Mouse (Mus musculus) embryonic facial prominence, embryonic 15.5 days (tissue): ENCODE data around the gene Fmo2. TPM values are rescaled to one million over a fixed set of nuclear protein-coding genes. Genes with fewer than 3 reads are reported as not detected.

Experiments used
- ATAC-seq: fragments of 200-750 bp; cut with Nextera tagmentation; 2 replicates; pipeline ENCODE4 v1.8.0; 2017; ENCODE audit warnings: low read depth, moderate TSS enrichment; ENCODE audit not compliant: insufficient number of reproducible peaks, low FRiP score, low TSS enrichment
- H3K27ac ChIP-seq: fragments of 300-500 bp; sonication (generic); replicated peaks from 2 replicates; pipeline ENCODE4 v1.5.1; 2015; ENCODE audit warnings: mild to moderate bottlenecking, inconsistent platforms
- H3K27me3 ChIP-seq: fragments of 300-500 bp; sonication (generic); 2 replicates; pipeline ENCODE4 v1.6.1; 2015; ENCODE audit warnings: inconsistent platforms
- H3K36me3 ChIP-seq: fragments of 300-500 bp; sonication (generic); 2 replicates; pipeline ENCODE4 v1.6.1; 2015; ENCODE audit warnings: mild to moderate bottlenecking, inconsistent platforms
- H3K4me1 ChIP-seq: fragments of 300-500 bp; sonication (generic); 2 replicates; pipeline ENCODE4 v1.6.1; 2015; ENCODE audit warnings: inconsistent platforms
- H3K4me2 ChIP-seq: fragments of 300-500 bp; sonication (generic); replicated peaks from 2 replicates; pipeline ENCODE4 v1.6.1; 2015; ENCODE audit warnings: mild to moderate bottlenecking, inconsistent platforms
- H3K4me3 ChIP-seq: fragments of 300-500 bp; sonication (generic); replicated peaks from 2 replicates; pipeline ENCODE4 v1.5.1; 2015; ENCODE audit warnings: mild to moderate bottlenecking, inconsistent platforms
- H3K9ac ChIP-seq: fragments of 300-500 bp; sonication (generic); 2 replicates; pipeline ENCODE4 v1.6.1; 2015; ENCODE audit warnings: inconsistent platforms
- H3K9me3 ChIP-seq: fragments of 300-500 bp; sonication (generic); replicated peaks from 2 replicates; pipeline ENCODE4 v1.6.1; 2016; ENCODE audit warnings: inconsistent platforms
- WGBS: fragments of 180-500 bp; shearing (Covaris S2); methylation state at CpG from one replicate; pipeline ENCODE4 v1.1.7; 2015; 5-methylcytosine and 5-hydroxymethylcytosine counted together
- polyA plus RNA-seq: library from polyadenylated mRNA; unstranded; fragments of >200 nt; fragmentation: Nextera tagmentation; extraction: Ambion mirVana; gene quantifications from 2 replicates; pipeline ENCODE4 v1.2.1, GENCODE M21; 2015

The Fmo2 gene
- polyA plus RNA-seq, 1 experiment from 2014 or later: 7.2 TPM

DNA sequence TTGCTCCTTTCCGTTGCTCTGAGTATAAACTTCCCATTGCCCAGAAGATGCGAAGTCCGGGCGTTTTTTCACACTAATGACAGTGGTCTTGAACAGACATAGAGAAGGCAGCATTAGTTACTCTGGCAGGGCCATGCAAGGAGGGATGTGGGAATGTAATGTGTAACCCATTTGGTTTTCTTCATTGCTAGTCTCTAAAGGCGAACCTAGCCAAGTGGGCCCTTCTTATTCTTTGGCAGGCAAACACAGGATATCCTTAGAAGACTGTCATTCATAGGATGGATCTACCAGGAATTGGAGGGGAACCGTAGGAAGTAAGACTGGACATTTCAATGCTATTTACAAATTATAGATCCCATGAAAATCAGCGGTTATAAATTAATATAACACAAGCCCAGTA lies 10.9 kb downstream of the Fmo2 start:
- Histone ChIP-seq H3K36me3 (no peaks in the 10 kb centered on the region), H3K27me3 (no peaks in the 10 kb centered on the region), H3K9me3 (no peaks in the 10 kb centered on the region), H3K27ac (no peak overlapping the region), H3K4me1 (0 out of 2 replicates have a peak, but pooled peaks cover 3% of the 10 kb centered on the region), H3K4me3 (no peak overlapping the region), H3K4me2 (no peak overlapping the region), H3K9ac (no peak overlapping the region)
- WGBS: 87% methylated on average over 7 of the region's 7 CpGs
- no peak for ATAC-seq

DNA sequence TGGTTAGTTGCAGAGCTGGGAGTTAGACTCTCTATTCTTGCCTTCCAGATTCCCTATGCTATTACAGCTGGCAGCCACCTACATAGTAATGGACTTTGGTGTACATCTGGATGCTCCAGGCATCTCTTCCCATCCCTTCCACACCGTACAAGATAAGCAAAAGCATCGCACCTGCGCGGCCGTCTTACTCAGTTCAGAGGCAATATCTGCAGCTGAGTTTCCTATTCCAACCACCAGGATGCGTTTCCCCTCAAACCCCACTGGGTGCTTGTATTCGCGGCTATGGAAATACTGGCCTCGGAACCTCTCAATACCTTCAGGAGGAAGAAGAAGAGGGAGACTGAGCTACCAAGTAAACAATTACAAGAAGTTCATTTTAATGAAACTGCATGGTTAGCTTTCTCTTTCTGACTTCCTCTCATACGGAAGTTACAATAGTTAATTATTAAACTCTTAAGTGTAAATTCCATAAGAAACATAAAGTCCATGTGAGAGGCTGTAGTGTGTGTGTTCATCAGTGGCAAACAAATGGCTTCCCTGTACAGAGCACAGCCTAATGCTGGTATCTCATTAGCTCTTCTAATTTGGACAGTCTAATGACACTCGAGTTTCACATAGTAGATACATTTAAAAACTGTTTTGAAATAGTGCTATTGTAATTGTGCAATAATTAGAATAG lies 12.2 kb downstream of the Fmo2 start:
- H3K27me3 ChIP-seq: no peaks in the 10 kb centered on the region
- H3K4me1 ChIP-seq: no peaks in the 10 kb centered on the region
- no peak overlapping the region for H3K4me3 ChIP-seq
- ATAC-seq: no peak
- H3K27ac ChIP-seq: no peak overlapping the region
- H3K36me3 ChIP-seq: no peaks in the 10 kb centered on the region
- no peak overlapping the region for H3K9ac ChIP-seq
- WGBS: 86% methylated on average over 11 of the region's 11 CpGs
- H3K9me3 ChIP-seq: no peaks in the 10 kb centered on the region
- H3K4me2 ChIP-seq: no peak overlapping the region

DNA sequence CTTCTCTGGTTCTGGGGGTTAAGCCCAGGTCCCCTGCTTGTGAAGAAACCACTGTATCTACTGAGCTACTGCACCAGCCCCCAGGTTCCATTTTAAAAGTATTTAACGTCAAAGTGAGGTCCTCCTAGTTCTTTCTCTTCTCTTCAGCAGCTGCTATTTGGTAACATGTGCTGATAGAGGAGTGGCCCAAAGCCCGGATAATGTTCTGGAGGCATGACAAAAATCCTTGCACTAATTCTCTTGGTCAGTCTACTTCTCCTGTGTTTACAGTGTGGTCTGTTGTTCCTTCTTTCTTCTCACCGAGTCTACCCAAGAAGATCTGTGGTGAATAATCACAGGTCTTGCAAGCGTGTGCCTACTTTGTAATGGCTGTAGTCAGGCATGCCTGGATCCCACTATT lies 15.8 kb downstream of the Fmo2 start:
- Histone ChIP-seq H3K9ac (no peak overlapping the region), H3K36me3 (no peaks in the 10 kb centered on the region), H3K4me2 (no peak overlapping the region), H3K27ac (no peak overlapping the region), H3K4me1 (no peaks in the 10 kb centered on the region), H3K4me3 (no peak overlapping the region), H3K9me3 (no peaks in the 10 kb centered on the region), H3K27me3 (no peaks in the 10 kb centered on the region)
- ATAC-seq: no peak
- 68% methylated on average over 4 of the region's 4 CpGs for WGBS

DNA sequence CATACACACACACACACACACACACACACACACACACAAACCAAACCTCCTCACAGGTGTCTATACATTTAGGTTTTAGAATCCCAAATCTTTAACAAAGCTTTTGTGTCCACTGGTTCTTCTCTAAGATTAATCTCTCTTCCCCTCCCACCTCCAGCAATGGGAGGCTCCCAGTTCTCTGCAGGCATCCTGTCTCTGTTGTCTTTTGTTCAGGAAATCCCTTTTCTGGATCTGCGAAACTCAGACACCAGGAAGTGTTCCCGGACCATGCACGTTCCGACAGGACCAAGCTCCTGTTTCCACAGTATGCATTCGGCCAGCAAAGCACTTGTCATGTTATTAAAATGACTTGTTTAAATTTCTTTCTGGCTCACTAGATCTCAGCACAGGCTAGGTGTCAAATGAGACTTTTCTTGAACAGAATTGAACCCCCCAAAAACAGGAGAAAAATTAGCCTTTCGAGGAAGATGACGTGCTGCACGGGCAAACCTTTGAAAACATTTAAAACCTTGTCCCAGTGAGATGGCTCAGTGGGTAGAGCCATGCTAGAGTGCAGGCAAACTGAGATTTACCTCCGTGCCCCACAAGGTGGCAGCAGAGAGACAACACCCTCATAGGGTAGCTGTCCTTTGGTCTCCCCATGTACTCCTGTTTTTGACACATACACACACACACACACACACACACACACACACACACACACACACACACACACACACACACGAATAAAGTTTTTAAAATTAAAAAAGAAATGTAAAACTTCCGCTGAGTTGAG lies 18.7 kb downstream of the Fmo2 start:
- Histone ChIP-seq H3K9ac (no peak overlapping the region), H3K9me3 (no peaks in the 10 kb centered on the region), H3K36me3 (no peaks in the 10 kb centered on the region), H3K4me3 (no peak overlapping the region), H3K4me2 (no peak overlapping the region), H3K27ac (no peak overlapping the region), H3K27me3 (no peaks in the 10 kb centered on the region), H3K4me1 (no peaks in the 10 kb centered on the region)
- 53% methylated on average over 11 of the region's 11 CpGs for WGBS
- no peak for ATAC-seq

DNA sequence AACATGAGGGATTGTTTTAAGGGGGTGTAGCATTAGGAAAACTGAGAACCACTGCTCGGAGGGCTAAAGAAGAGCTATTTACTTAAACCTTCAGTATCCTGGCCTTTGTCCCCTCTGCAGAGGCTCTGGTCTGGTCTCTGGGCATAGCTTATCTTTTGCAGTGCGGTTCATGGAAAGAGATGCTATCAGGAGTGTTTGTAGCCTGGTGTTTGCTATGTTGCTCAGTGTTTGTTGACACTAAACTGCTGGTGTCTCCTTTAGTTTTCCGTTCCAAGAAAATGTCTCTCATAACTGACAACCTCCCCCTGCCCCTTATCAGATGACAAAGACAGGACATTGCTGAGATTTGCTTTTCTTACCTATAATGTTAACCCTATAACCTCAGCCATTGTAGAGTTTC lies 23.4 kb downstream of the Fmo2 start:
- Histone ChIP-seq H3K27me3 (no peaks in the 10 kb centered on the region), H3K36me3 (no peaks in the 10 kb centered on the region), H3K9me3 (no peaks in the 10 kb centered on the region), H3K27ac (no peak overlapping the region), H3K4me1 (peaks cover 15% of the 10 kb centered on the region), H3K4me3 (no peak overlapping the region), H3K9ac (no peak overlapping the region), H3K4me2 (no peak overlapping the region)
- WGBS: 62% methylated on average over 3 of the region's 3 CpGs
- ATAC-seq: no peak

DNA sequence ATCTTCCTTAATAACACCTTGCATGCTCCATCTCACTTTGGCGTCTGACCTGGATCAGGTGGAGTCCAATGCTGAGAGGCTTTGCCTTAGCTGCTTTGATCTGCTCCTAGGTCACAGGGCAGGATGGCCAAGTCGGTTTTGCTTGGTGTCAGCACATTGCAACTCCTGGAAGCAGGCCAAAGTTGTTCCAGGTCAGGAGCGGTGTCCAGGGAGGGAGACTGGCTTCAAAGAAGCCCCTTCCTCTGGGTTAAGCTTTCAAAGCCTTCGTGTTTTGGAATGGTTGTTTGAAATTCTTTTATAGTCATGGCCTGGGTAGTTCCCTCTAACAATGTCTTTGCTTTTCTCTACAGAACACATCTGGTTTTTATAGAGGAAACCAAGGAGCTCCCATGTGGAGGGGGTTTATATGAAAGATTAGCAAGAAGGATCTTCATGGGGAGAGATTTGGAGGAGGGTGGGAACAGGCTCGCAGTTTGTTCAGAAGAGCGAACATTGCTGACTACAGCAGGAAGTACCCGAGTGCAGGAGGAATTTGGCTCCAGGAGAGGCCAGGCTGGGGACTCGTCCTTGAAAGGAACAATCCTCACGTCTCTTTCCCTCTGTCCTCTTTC lies 26.7 kb downstream of the Fmo2 start:
- H3K9ac ChIP-seq: no peak overlapping the region
- H3K4me2 ChIP-seq: 0 out of 2 replicates have a peak overlapping the region, but pooled peaks have one; percentile 17
- H3K27ac ChIP-seq: peak overlapping the region; percentile 79
- H3K4me3 ChIP-seq: no peak overlapping the region
- peaks cover 15% of the 10 kb centered on the region for H3K4me1 ChIP-seq
- H3K9me3 ChIP-seq: no peaks in the 10 kb centered on the region
- 15% methylated on average over 9 of the region's 9 CpGs for WGBS
- ATAC-seq: peak; percentile 73
- H3K36me3 ChIP-seq: no peaks in the 10 kb centered on the region
- no peaks in the 10 kb centered on the region for H3K27me3 ChIP-seq

DNA sequence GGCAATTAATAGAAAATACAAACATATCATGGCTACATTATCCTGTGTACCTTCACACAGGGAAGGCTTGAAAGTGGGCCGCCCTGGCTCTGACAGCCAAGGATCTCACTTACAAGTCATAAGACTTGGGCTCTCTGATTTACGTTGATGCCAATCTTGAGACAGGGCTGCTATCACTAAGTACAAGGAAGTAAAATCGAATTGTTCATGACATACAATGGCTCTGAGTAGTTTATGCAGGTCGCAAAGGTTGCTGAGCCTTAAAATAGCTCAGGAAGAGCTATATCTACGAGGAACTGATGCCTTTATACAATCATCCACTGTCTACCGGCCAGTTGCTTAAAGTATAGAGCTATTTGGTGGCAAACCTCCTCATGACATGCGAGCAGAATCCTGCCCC lies 27.5 kb downstream of the Fmo2 start:
- Histone ChIP-seq H3K4me2 (no peak overlapping the region), H3K4me3 (no peak overlapping the region), H3K27me3 (no peaks in the 10 kb centered on the region), H3K4me1 (peaks cover 20% of the 10 kb centered on the region), H3K9me3 (no peaks in the 10 kb centered on the region), H3K36me3 (no peaks in the 10 kb centered on the region), H3K27ac (peak overlapping the region; percentile 79; the same call in 1 of the 2 replicates), H3K9ac (no peak overlapping the region)
- 69% methylated on average over 7 of the region's 7 CpGs for WGBS
- ATAC-seq: no peak

DNA sequence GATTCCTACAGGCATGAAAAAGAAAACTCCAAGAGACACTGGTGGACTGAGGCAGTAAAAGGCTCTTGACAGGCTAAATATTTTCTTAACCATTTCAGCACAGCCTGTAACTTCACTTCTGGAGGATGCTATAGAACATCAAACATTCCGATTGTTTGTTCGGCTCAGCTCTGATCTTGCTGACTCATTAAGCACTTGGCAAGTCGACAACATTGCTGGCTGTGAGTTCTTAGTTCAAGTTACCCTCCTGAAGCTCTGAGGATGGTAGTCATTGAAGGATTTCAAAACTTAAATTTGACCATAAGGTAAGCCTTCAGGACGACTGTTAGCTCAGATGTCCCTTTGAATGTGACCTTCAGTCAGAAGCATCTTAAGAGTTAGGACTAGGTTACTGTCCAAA lies 31.1 kb downstream of the Fmo2 start:
- Histone ChIP-seq H3K27ac (no peak overlapping the region), H3K9ac (no peak overlapping the region), H3K36me3 (no peaks in the 10 kb centered on the region), H3K4me3 (no peak overlapping the region), H3K27me3 (no peaks in the 10 kb centered on the region), H3K4me2 (no peak overlapping the region), H3K9me3 (no peaks in the 10 kb centered on the region), H3K4me1 (peaks cover 21% of the 10 kb centered on the region)
- no peak for ATAC-seq
- 67% methylated on average over 4 of the region's 4 CpGs for WGBS

DNA sequence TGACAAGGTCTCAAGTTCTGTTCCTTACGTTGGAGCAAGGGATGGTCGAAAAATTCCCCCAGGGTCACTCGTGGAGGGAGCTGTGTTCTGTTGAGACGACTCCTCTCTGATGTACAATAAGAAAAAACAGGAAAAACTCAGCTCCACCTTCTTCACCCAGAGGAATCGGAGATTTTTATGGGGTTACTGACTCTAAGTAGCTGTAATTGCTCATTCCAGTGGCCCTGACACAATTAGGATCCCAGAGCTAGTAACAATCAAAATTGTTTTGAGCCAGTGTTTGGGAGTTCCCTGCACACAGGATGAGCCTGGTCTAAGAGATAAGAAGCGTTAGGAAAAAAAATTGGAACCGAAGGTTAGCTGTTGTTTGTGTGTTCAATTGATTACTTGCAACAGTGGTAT lies 32.2 kb downstream of the Fmo2 start, which contains the start of gene Fmo1:
Fmo1 (minus strand) TSS at position 331 of the 402 bp plus-strand sequence.
- H3K9me3 ChIP-seq: no peaks in the 10 kb centered on the region
- H3K4me2 ChIP-seq: no peak within 1 kb of the TSS
- H3K36me3 ChIP-seq: no peaks in the 10 kb centered on the region
- H3K4me1 ChIP-seq: peaks cover 11% of the 10 kb centered on the region
- ATAC-seq: no peak
- H3K9ac ChIP-seq: no peak within 1 kb of the TSS
- WGBS: 43% methylated on average over 7 of the region's 7 CpGs
- no peak within 1 kb of the TSS for H3K27ac ChIP-seq
- H3K4me3 ChIP-seq: no peak within 1 kb of the TSS
- H3K27me3 ChIP-seq: no peaks in the 10 kb centered on the region

DNA sequence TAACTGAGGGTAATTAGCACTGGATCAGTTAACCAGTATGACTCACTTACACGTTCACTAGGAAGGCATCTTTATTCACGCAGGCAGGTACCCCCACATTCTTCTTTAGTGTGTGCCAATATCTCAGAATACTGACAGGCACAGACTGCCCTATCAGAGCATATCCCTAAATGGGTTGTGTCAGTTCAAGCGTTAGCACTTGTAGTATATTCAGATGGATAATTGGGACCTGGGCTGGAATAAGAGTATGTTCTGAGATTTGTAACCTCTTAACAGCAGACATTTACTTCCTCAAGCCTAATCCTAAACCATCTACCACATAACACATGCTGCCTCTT lies 33.1 kb downstream of the Fmo2 start:
- Histone ChIP-seq H3K9ac (no peak overlapping the region), H3K4me1 (0 out of 2 replicates have a peak, but pooled peaks cover 6% of the 10 kb centered on the region), H3K27ac (no peak overlapping the region), H3K4me2 (no peak overlapping the region), H3K36me3 (no peaks in the 10 kb centered on the region), H3K27me3 (no peaks in the 10 kb centered on the region), H3K9me3 (no peaks in the 10 kb centered on the region), H3K4me3 (no peak overlapping the region)
- 42% methylated on average over 3 of the region's 3 CpGs for WGBS
- ATAC-seq: no peak

DNA sequence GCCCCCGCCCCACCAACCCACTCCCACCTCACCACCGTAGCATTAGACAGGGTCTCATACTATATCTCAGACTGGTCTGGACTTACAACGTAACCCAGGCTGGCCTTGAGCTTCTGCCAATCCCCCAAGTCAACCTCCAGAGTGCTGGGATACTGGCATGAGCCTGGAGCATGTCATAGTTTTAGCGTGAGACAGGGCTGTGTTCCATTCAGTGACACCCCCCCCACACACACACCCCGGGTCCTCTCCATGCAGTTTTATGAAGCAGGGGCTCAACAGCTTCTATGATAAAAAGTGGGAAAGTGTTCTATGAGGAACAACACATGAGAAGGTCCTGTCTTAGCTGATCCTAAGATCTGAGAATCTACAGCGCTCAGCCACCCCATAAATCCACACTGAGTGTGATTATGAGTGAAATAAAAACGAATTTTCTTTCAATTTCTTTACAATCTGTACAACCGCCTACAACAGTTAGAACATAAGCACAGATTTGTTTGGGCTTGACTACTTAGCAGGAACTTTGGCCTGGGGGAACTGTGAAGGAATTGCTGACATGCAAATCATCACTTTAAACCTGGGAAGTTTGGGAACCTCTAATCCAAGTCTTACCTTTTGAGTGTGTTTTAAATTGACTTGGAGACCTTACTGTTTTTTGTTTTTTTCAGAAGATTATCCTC lies 33.6 kb downstream of the Fmo2 start:
- no peaks in the 10 kb centered on the region for H3K27me3 ChIP-seq
- H3K9me3 ChIP-seq: no peaks in the 10 kb centered on the region
- peaks cover 10% of the 10 kb centered on the region; the same call in 1 of the 2 replicates for H3K4me1 ChIP-seq
- H3K9ac ChIP-seq: no peak overlapping the region
- H3K4me3 ChIP-seq: no peak overlapping the region
- no peaks in the 10 kb centered on the region for H3K36me3 ChIP-seq
- no peak for ATAC-seq
- 0 out of 2 replicates have a peak overlapping the region, but pooled peaks have one; percentile 18 for H3K27ac ChIP-seq
- H3K4me2 ChIP-seq: no peak overlapping the region
- 68% methylated on average over 8 of the region's 8 CpGs for WGBS
